Mouse (Mus musculus) lung, adult 18-20 months (tissue): Measurements from ENCODE around the gene Clhc1.
A peak's percentile ranks its signal among the peaks of the same experiment; 100 is the strongest.
"Not testable (repeated sequence)": the region's sequence is repeated elsewhere in the genome, so short reads cannot be mapped to it uniquely, and the experiment has no call there.

Experiments used
- DNase-seq, 2 experiments: peaks; one replicate each; pipeline ENCODE4 v3.0.0; 2022; ENCODE audit warnings: mixed read lengths in 2 of 2

Gene Clhc1

GRCm38 (mm10) chr11:29547752-29548503 is at the start of gene Clhc1, which contains the start of gene Rps27a:
Gene Clhc1, plus strand, starts transcription at chr11:29547950.
Gene Rps27a, minus strand, starts transcription at chr11:29548109.
- DNase-seq, result peak; percentile 90 to 92

- DNase-seq, result no peak
Measured at GRCm38 (mm10) chr11:29503948-29504893, 43.5 kb upstream of the Clhc1 start.

GRCm38 (mm10) chr11:29504899-29505625 is 42.7 kb upstream of the Clhc1 start:
- no peak for DNase-seq

- DNase-seq, result no peak
Measured at GRCm38 (mm10) chr11:29509421-29509820, 38.3 kb upstream of the Clhc1 start.

- DNase-seq, result no peak
Measured at GRCm38 (mm10) chr11:29512818-29513535, 34.8 kb upstream of the Clhc1 start.

- no peak for DNase-seq
Measured at GRCm38 (mm10) chr11:29514325-29514681, 33.4 kb upstream of the Clhc1 start.

GRCm38 (mm10) chr11:29514682-29515412 is 32.9 kb upstream of the Clhc1 start, which contains the start of gene Prorsd1:
Gene Prorsd1, minus strand, starts transcription at chr11:29515033.
- peak; percentile 93 to 95 for DNase-seq

GRCm38 (mm10) chr11:29525988-29526794 is 21.6 kb upstream of the Clhc1 start, which contains the start of gene Mtif2:
Gene Mtif2, plus strand, starts transcription at chr11:29526408.
- DNase-seq, result peak; percentile 65 to 74

GRCm38 (mm10) chr11:29538201-29538600 is 9.5 kb upstream of the Clhc1 start:
- DNase-seq, result no peak

GRCm38 (mm10) chr11:29544225-29544945 is 3.4 kb upstream of the Clhc1 start:
- DNase-seq, result no peak

- not testable (repeated sequence) for DNase-seq
Measured at GRCm38 (mm10) chr11:29545150-29545752, 2.5 kb upstream of the Clhc1 start.

- DNase-seq, result not testable (repeated sequence)
Measured at GRCm38 (mm10) chr11:29546297-29546696, 1.5 kb upstream of the Clhc1 start.

- no peak for DNase-seq
Measured at GRCm38 (mm10) chr11:29546762-29547161, 988 bp upstream of the Clhc1 start.

- no peak for DNase-seq
Measured at GRCm38 (mm10) chr11:29547249-29547751, 450 bp upstream of the Clhc1 start.

- no peak for DNase-seq
Measured at GRCm38 (mm10) chr11:29548504-29549424, 1.0 kb downstream of the Clhc1 start.

- DNase-seq, result no peak
Measured at GRCm38 (mm10) chr11:29549425-29549778, 1.7 kb downstream of the Clhc1 start.

- no peak for DNase-seq
Measured at GRCm38 (mm10) chr11:29560452-29560851, 12.7 kb downstream of the Clhc1 start.

- no peak for DNase-seq
Measured at GRCm38 (mm10) chr11:29560990-29561389, 13.2 kb downstream of the Clhc1 start.
